Mouse (Mus musculus): ENCODE results near the gene Tuba3b. TPM values are rescaled to one million over a fixed set of nuclear protein-coding genes. Genes with fewer than 3 reads are reported as not detected.

Gene Tuba3b
- not detected in 2 replicates for polyA plus RNA-seq (2012; ENCODE audit: insufficient read depth, insufficient read length, low replicate concordance, missing spikeins)

DNA sequence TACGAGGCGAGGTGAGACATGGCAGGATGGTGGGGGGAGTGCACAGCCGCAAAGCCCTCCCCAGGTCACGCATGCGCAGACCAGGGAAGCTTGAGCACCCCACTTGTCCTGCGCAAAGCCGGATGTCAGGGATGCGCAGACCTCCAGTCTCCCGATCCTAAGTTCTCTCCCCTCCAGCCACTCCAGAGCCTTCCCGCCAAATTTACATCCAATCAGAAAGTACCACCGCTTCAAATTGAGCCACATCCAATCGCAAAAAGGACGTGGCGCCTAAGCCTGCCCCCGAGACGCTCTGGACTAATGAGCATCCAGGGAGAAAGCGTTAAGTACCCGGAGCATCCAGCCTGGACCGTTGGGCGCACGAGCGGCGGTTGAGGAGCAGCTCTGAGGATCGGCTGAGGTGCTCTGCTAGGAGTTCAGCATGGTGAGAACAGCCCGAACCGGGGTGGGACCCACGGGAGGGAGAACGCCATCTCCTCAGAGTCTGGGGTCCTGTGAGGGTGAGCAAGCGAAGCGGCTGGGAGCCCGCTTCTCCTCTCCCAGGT lies at the start of gene Tuba3b:
Gene Tuba3b, plus strand, starts transcription at position 92 of the 545 bp plus-strand sequence.
- 97% methylated on average over 31 of the region's 31 CpGs for WGBS
- Histone ChIP-seq H3K4me3 (ENCODE audit: insufficient read depth, low read depth, low read length) (no peak within 1 kb of the TSS), H3K4me1 (ENCODE audit: control insufficient read depth, insufficient read depth, low read length) (no peaks in the 10 kb centered on the region), H3K27ac (ENCODE audit: insufficient read depth, low read depth, low read length) (no peak within 1 kb of the TSS)
- no peak for TF ChIP-seq CTCF (IDR thresholded peaks at IDR 0.05; ENCODE audit: insufficient read depth, low read depth, low read length)
- TF ChIP-seq POLR2A (IDR thresholded peaks at IDR 0.05; ENCODE audit: insufficient read depth, low read depth, low read length) = no peak

DNA sequence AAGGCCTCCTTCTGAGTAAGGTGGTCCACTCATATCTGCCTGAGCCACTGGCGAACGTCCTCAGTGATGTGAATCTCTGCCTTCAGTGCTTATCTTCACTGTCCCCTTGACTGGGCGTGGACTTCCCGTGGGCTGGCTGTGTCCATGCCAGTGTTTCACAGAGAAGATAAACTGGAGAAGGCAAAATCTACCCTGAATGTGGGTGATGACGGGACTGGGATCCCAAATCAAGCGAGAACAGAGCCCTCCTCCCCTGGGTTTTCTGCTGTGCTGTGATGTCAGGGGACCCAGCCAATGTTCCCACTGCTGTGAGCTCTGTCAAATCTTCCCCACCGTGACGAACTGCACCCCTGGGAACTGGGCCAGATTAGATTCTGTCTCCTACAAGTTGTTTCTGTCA lies 48.3 kb upstream of the Tuba3b start:
- H3K4me1 ChIP-seq (ENCODE audit: control insufficient read depth, insufficient read depth, low read length) = no peaks in the 10 kb centered on the region; the same call in 1 of the 2 replicates
- WGBS = 79% methylated on average over 8 of the region's 8 CpGs
- H3K27ac ChIP-seq (ENCODE audit: insufficient read depth, low read depth, low read length) = no peak overlapping the region
- no peak overlapping the region for H3K4me3 ChIP-seq (ENCODE audit: insufficient read depth, low read depth, low read length)
- no peak for TF ChIP-seq POLR2A (IDR thresholded peaks at IDR 0.05; ENCODE audit: insufficient read depth, low read depth, low read length)
- TF ChIP-seq CTCF (IDR thresholded peaks at IDR 0.05; ENCODE audit: insufficient read depth, low read depth, low read length) = no peak

DNA sequence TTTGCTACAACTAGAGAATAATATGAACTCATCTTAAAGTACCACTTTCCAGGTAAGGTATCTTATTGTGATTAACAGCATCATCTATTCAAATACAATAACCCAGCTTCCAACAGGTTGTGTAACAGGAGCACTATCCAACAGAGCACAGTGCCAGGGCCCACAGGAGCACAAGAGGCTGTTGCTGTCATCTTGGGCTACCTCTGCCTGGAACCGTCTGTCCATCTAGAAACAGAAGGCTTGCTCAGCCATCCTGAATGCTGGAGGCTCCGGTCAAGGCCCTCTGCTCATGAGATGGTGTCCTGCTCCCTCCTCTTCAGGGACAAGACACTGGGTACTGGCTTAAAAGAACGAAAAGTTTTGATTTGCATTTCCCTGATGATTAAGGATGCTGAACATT lies 47.7 kb upstream of the Tuba3b start:
- Histone ChIP-seq H3K27ac (ENCODE audit: insufficient read depth, low read depth, low read length) (no peak overlapping the region), H3K4me3 (ENCODE audit: insufficient read depth, low read depth, low read length) (no peak overlapping the region), H3K4me1 (ENCODE audit: control insufficient read depth, insufficient read depth, low read length) (no peaks in the 10 kb centered on the region; the same call in 1 of the 2 replicates)
- TF ChIP-seq CTCF (IDR thresholded peaks at IDR 0.05; ENCODE audit: insufficient read depth, low read depth, low read length) (no peak), POLR2A (IDR thresholded peaks at IDR 0.05; ENCODE audit: insufficient read depth, low read depth, low read length) (no peak)
- WGBS = 93% methylated on average over 3 of the region's 3 CpGs

- Histone ChIP-seq H3K27ac (ENCODE audit: insufficient read depth, low read depth, low read length) (no peak overlapping the region), H3K4me1 (ENCODE audit: control insufficient read depth, insufficient read depth, low read length) (no peaks in the 10 kb centered on the region; the same call in 1 of the 2 replicates), H3K4me3 (ENCODE audit: insufficient read depth, low read depth, low read length) (no peak overlapping the region)
- 88% methylated on average over 3 of the region's 3 CpGs for WGBS
- TF ChIP-seq CTCF (IDR thresholded peaks at IDR 0.05; ENCODE audit: insufficient read depth, low read depth, low read length) = no peak
- no peak for TF ChIP-seq POLR2A (IDR thresholded peaks at IDR 0.05; ENCODE audit: insufficient read depth, low read depth, low read length)
Measured at GRCm38 (mm10) chr6:145568701-145569100, 46.9 kb upstream of the Tuba3b start.

DNA sequence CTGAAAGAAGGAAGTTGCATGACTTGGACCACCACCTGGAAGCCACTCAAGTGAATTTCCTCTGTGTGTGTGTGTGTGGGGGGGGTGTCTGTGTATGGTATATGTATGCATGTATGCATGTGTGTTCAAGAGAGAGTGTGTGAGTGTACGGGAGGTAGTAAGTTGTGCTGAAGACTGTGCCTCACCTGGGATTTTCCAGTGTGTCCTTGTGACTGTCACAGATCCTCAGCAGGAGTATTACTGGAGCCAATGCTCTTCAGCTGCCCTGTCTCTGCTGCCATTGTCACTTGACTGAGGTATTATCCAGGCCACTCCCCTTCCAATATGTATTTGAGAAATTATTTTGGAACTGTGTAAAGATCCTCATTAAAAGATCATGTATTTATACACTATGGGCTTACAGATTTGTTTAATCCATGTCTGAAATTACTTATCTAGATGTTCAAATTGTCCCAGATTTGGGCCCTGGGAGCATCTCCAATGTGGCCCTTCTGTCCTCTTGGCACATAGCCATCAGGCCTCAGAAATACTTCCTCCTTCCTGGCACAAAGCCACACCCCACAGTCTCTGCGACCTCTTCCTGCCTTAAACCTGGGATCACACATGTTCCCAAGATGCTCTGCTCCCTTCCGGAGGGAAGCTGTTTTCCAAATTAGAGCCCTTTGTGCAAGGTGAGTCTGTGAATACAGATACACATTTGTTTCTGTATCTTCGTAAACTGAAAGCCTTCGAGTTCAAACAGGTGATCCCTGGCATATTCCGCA lies 42.1 kb upstream of the Tuba3b start:
- H3K4me3 ChIP-seq (ENCODE audit: insufficient read depth, low read depth, low read length) = no peak overlapping the region
- no peak for TF ChIP-seq CTCF (IDR thresholded peaks at IDR 0.05; ENCODE audit: insufficient read depth, low read depth, low read length)
- no peak for TF ChIP-seq POLR2A (IDR thresholded peaks at IDR 0.05; ENCODE audit: insufficient read depth, low read depth, low read length)
- H3K27ac ChIP-seq (ENCODE audit: insufficient read depth, low read depth, low read length) = no peak overlapping the region
- H3K4me1 ChIP-seq (ENCODE audit: control insufficient read depth, insufficient read depth, low read length) = no peaks in the 10 kb centered on the region
- WGBS = 91% methylated on average over 6 of the region's 6 CpGs

GRCm38 (mm10) chr6:145576762-145577161 lies 38.8 kb upstream of the Tuba3b start:
- Histone ChIP-seq H3K4me1 (ENCODE audit: control insufficient read depth, insufficient read depth, low read length) (peaks cover 8% of the 10 kb centered on the region), H3K27ac (ENCODE audit: insufficient read depth, low read depth, low read length) (no peak overlapping the region), H3K4me3 (ENCODE audit: insufficient read depth, low read depth, low read length) (no peak overlapping the region)
- WGBS = 100% methylated on average over 4 of the region's 4 CpGs
- TF ChIP-seq CTCF (IDR thresholded peaks at IDR 0.05; ENCODE audit: insufficient read depth, low read depth, low read length) (no peak), POLR2A (IDR thresholded peaks at IDR 0.05; ENCODE audit: insufficient read depth, low read depth, low read length) (no peak)

DNA sequence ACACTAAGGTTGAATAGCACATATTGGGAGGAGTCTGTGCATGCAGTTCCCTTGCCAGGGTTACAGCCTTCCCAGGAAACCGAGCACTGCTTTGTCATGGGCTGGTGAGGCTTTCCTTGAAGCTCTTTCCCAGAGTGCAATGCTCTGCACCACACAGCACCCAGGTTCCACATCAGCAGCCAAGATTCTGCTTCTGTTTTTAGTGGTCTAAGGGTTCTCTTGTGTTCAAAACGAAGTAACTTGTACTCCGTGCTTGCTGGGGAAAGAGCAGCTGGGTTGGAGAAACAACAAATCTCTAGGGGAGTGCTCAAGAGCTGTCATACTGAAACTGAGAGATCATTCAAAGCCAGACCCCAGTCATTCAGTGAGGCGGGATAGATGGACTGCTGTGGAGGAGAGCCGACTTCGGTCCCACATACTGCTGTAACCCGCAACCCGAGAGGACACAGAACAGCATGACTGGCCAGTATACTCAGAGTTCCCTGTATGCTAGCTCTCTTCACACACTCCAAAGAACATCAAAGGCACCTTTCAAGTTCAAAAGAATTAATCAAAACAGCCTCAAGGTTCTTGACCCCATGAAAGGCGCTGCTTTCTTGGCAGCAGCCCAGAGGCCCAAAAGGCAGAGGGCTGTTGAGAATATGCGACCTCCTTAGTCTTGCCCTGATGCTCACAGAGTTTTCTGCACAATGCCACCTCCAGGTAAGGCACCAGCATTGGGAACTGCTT lies 36.9 kb upstream of the Tuba3b start:
- 40% methylated on average over 10 of the region's 10 CpGs for WGBS
- H3K4me1 ChIP-seq (ENCODE audit: control insufficient read depth, insufficient read depth, low read length) = peaks cover 9% of the 10 kb centered on the region
- H3K27ac ChIP-seq (ENCODE audit: insufficient read depth, low read depth, low read length) = peak overlapping the region; percentile 29
- H3K4me3 ChIP-seq (ENCODE audit: insufficient read depth, low read depth, low read length) = no peak overlapping the region
- no peak for TF ChIP-seq CTCF (IDR thresholded peaks at IDR 0.05; ENCODE audit: insufficient read depth, low read depth, low read length)
- TF ChIP-seq POLR2A (IDR thresholded peaks at IDR 0.05; ENCODE audit: insufficient read depth, low read depth, low read length) = no peak

- H3K27ac ChIP-seq (ENCODE audit: insufficient read depth, low read depth, low read length) = no peak overlapping the region
- WGBS = 96% methylated on average over 3 of the region's 3 CpGs
- H3K4me3 ChIP-seq (ENCODE audit: insufficient read depth, low read depth, low read length) = no peak overlapping the region
- TF ChIP-seq POLR2A (IDR thresholded peaks at IDR 0.05; ENCODE audit: insufficient read depth, low read depth, low read length) = no peak
- no peak for TF ChIP-seq CTCF (IDR thresholded peaks at IDR 0.05; ENCODE audit: insufficient read depth, low read depth, low read length)
- peaks cover 9% of the 10 kb centered on the region for H3K4me1 ChIP-seq (ENCODE audit: control insufficient read depth, insufficient read depth, low read length)
Measured at GRCm38 (mm10) chr6:145579761-145580160, 35.8 kb upstream of the Tuba3b start.

All from olfactory bulb, adult 2 months (tissue).